Mouse (Mus musculus): Measurements from ENCODE around the gene H2-T3.

GRCm38 (mm10) chr17:36215586-36215985 is 25.5 kb upstream of the H2-T3 start:
- TF ChIP-seq CTCF (IDR thresholded peaks at IDR 0.05; ENCODE audit: low read depth) (no peak), EP300 (optimal IDR thresholded peaks at IDR 0.05) (no peak)

Measured in stomach, postnatal 0 days (tissue).